In genomic region chr8:13213479-13214268, GRCm38 (mm10) we compare ENCODE assay signal across 8 mouse cellular contexts. TPM values are rescaled to one million over a fixed set of nuclear protein-coding genes. Genes with fewer than 3 reads are reported as not detected.
DNase-seq lines count a peak whose midpoint lies in the region; ATAC-seq lines count a peak whose summit lies in the region.

No protein-coding gene starts in this region.

- no peaks in the 10 kb centered on the region for H3K36me3 ChIP-seq in heart, embryonic 12.5 days
- H3K36me3 ChIP-seq in kidney, embryonic 16.5 days (ENCODE audit: insufficient read depth, low read length) = no peaks in the 10 kb centered on the region

- 20% methylated on average over 10 of the region's 10 CpGs for WGBS in heart, embryonic 12.5 days
- WGBS in kidney, embryonic 16.5 days = 21% methylated on average over 10 of the region's 10 CpGs

- H3K27ac ChIP-seq in heart, embryonic 12.5 days (ENCODE audit: poor library complexity, severe bottlenecking) = peak overlapping the region; percentile 63
- no peak overlapping the region for H3K27ac ChIP-seq in kidney, embryonic 16.5 days (ENCODE audit: low read length)

- H3K4me1 ChIP-seq in heart, embryonic 12.5 days (replicated peaks) = peaks cover 62% of the 10 kb centered on the region
- peaks cover 8% of the 10 kb centered on the region for H3K4me1 ChIP-seq in kidney, embryonic 16.5 days (ENCODE audit: insufficient read depth, low read length)

- H3K4me2 ChIP-seq in heart, embryonic 12.5 days = peak overlapping the region; percentile 58; the same call in 1 of the 2 replicates
- peak overlapping the region; percentile 40 for H3K4me2 ChIP-seq in kidney, embryonic 16.5 days (replicated peaks; ENCODE audit: low read depth, low read length)

- no peaks in the 10 kb centered on the region for H3K27me3 ChIP-seq in heart, embryonic 12.5 days (replicated peaks)
- no peaks in the 10 kb centered on the region for H3K27me3 ChIP-seq in kidney, embryonic 16.5 days (ENCODE audit: insufficient read depth, low read length)

- DNase-seq in B cell, adult 2 months = peak; percentile 81 to 84
- peak; percentile 91 for DNase-seq in brain, adult 2 months (ENCODE audit: low read depth, low spot score)
- peak; percentile 89 for DNase-seq in liver
- peak; percentile 68 to 79 for DNase-seq in monocyte, adult 2 months (ENCODE audit: low read depth in 1 of 2, low spot score in 2 of 2)
- DNase-seq in spleen, postnatal 14 days (ENCODE audit: low spot score in 2 of 2) = peak; percentile 74 to 83

- H3K4me3 ChIP-seq in heart, embryonic 12.5 days = no peak overlapping the region
- H3K4me3 ChIP-seq in kidney, embryonic 16.5 days (ENCODE audit: low read length) = no peak overlapping the region

- peak; percentile 88 for ATAC-seq in erythroblast, adult 5-6 weeks (replicated peaks; ENCODE audit: low FRiP score, poor library complexity, severe bottlenecking)
- ATAC-seq in heart, embryonic 12.5 days (ENCODE audit: insufficient number of reproducible peaks, low FRiP score) = peak; percentile 67
- peak; percentile 80 for ATAC-seq in kidney, embryonic 16.5 days (ENCODE audit: low FRiP score, low TSS enrichment)

- H3K9ac ChIP-seq in heart, embryonic 12.5 days = peak overlapping the region; percentile 3; the same call in 1 of the 2 replicates
- peak overlapping the region; percentile 26; the same call in 1 of the 2 replicates for H3K9ac ChIP-seq in kidney, embryonic 16.5 days (replicated peaks; ENCODE audit: low read length)

- no peaks in the 10 kb centered on the region for H3K9me3 ChIP-seq in heart, embryonic 12.5 days (replicated peaks)
- H3K9me3 ChIP-seq in kidney, embryonic 16.5 days (ENCODE audit: low read length) = no peaks in the 10 kb centered on the region

RNA-seq across cellular contexts. Expression of gene Grtp1, which starts 13.3 kb away (rescaled TPM):
- total RNA-seq in erythroblast, adult 5-6 weeks (2015; ENCODE audit: low replicate concordance) = 5.0 and 6.3 TPM in 2 replicates
- total RNA-seq in erythroblast, adult 5-6 weeks (2017; ENCODE audit: low replicate concordance) = 1.6 and 4.3 TPM in 2 replicates
- polyA plus RNA-seq in heart, embryonic 12.5 days (2016; fragmentation: Nextera tagmentation; extraction: Ambion mirVana) = 19.8 and 22.7 TPM in 2 replicates
- polyA plus RNA-seq in kidney, embryonic 16.5 days (2015; fragmentation: Nextera tagmentation; extraction: Ambion mirVana) = 22.5 and 23.6 TPM in 2 replicates

RNA-seq across cellular contexts. Expression of gene Adprhl1, which starts 40.3 kb away (rescaled TPM):
- total RNA-seq in erythroblast, adult 5-6 weeks (2015; ENCODE audit: low replicate concordance) = not detected in 2 replicates
- total RNA-seq in erythroblast, adult 5-6 weeks (2017; ENCODE audit: low replicate concordance) = 0.43 TPM in 1 of 2 replicates, not detected in the other
- polyA plus RNA-seq in heart, embryonic 12.5 days (2016; fragmentation: Nextera tagmentation; extraction: Ambion mirVana) = 167 and 180 TPM in 2 replicates
- polyA plus RNA-seq in kidney, embryonic 16.5 days (2015; fragmentation: Nextera tagmentation; extraction: Ambion mirVana) = 0.16 and 0.46 TPM in 2 replicates

RNA-seq across cellular contexts. Expression of gene Lamp1, which starts 54.7 kb away (rescaled TPM):
- 101 and 131 TPM in 2 replicates for total RNA-seq in erythroblast, adult 5-6 weeks (2015; ENCODE audit: low replicate concordance)
- 103 and 130 TPM in 2 replicates for total RNA-seq in erythroblast, adult 5-6 weeks (2017; ENCODE audit: low replicate concordance)
- polyA plus RNA-seq in heart, embryonic 12.5 days (2016; fragmentation: Nextera tagmentation; extraction: Ambion mirVana) = 364 and 372 TPM in 2 replicates
- 308 and 374 TPM in 2 replicates for polyA plus RNA-seq in kidney, embryonic 16.5 days (2015; fragmentation: Nextera tagmentation; extraction: Ambion mirVana)

Comparison
In these comparisons a context has a peak if more than half of its experiments do, and no peak if none do; other contexts are left out.
1. RNA of gene Adprhl1, which starts 40.3 kb away (polyA plus RNA-seq): 167 to 180 TPM in heart, embryonic 12.5 days; 0.16 to 0.46 TPM in kidney, embryonic 16.5 days; every median in the first group is over 100 times any median in the second.
2. Peak in every context shown above with its lines, with median percentiles within 50 percentile points of each other: DNase-seq and ATAC-seq.